Mouse (Mus musculus) Muller cell, postnatal 12 days (primary cell): ENCODE results near the gene Ankzf1.
"Not testable (repeated sequence)": the region's sequence is repeated elsewhere in the genome, so short reads cannot be mapped to it uniquely, and the experiment has no call there.

Source experiments
- DNase-seq: peaks from one replicate; pipeline ENCODE4 v3.0.0-alpha.2; 2015; ENCODE audit errors: inconsistent ontology term

The Ankzf1 gene

DNA sequence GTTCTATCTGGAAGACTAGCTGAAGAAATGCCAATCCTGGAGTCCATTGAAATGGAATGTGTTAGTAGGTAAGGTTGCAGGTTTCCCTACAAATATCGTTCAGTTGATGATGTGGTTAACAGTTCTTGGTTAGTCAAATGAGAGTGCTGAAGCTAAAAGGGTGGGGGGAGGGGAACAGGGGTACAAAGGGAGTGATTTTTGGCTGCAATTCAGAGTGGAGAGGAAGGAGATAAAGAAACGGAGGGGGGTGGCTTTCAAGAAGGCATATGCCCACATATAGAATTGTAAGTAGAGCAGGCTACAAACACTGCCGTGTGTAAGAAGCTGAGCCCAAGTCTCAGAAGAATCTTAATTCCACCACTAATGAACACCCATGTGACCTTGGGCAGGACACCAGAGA lies 33.5 kb downstream of the Ankzf1 start:
- no peak for DNase-seq

- no peak for DNase-seq
Measured at GRCm38 (mm10) chr1:75226138-75226537, 34.2 kb downstream of the Ankzf1 start.

DNA sequence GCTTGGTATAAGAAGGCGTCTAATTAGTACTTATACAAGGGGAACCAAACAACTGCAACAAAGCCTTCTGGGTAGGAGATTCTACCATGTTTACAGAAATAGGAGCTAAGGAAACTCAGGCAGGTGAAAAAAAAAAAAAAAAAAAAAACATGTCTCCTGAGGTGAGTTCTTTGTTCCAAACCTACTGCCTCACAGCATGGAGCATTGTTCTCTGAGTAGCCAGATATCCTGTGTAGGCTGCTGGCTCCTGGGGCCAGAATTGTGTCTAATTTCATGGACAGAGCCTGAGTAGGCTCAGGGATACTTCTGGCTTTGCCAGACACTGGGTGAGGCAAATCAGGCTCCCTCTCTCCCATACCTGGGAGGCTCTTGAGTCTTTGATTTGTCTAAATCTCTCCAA lies 35.7 kb downstream of the Ankzf1 start:
- no peak for DNase-seq

DNA sequence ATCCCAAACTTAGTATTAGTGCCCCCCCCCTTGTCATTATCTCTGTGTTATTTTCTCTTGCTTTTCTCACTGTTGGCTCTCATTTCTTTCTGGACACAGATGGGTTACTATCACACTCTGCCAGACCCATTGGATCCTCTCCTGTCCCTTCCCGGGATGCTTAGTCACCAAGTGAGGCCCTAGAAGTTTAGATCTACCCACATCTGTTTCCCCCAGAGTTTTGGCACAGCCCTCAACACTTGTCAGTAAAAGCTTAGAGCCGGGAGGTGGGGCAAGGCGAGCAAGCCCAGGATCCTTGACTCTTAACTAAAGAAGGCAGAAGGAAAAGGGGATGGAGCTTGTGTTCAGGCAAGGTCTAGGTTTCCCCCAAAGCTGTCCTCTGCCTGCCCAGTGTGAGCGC lies 37.2 kb downstream of the Ankzf1 start:
- no peak for DNase-seq

DNA sequence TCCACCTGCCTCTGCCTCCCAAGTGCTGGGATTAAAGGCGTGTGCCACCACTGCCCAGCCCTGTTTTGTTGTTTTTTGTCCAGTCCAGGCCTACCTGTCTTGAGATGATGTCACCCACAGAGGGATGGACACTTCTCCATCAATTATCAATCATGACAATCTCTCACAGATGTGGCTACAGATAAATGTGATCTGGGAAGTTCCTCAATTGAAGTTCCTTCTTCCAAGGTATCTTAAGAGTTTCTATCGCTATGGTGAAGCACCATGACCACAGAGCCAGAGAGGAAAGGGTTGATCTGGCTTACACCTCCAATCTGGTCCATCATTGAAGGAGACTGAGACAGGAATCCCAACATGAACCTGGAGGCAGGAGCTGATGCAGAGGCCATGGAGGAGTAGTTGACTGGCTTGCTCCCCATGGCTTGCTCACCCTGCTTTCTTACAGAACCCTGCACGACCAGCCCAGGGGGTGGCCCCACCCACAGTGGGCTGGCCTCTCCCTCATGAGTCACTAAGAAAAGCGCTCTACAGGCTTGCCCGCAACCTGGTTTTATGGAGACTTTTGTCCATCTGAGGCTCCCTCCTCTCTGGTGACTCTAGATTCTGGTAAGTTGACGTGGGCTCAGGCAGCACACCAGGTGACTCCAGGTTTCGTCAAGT lies 38.5 kb downstream of the Ankzf1 start:
- DNase-seq, result no peak

DNA sequence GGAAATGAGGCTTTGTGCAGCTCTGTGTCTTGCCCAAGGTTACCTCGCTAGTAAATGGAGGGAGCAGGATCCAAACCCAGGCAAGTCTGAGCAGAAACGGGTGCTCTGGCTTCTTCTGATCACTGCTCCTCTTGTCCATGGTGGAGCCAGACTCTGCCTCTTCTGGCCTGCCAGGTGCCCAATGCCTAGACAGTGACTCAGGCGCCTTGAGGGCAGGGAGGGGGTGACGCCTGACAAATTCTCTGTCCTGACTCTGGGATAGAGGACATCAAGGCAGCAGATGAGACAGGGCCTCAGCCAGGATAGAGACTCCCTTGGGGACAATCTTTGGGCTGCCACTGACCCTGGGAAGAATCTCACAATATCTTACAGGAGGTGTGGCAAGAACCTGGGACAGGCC lies 39.3 kb downstream of the Ankzf1 start:
- DNase-seq, result peak; percentile 42

- no peak for DNase-seq
Measured at GRCm38 (mm10) chr1:75231664-75232152, 39.8 kb downstream of the Ankzf1 start, which contains the start of gene A630095N17Rik. Gene A630095N17Rik, minus strand, starts transcription at chr1:75232102.

GRCm38 (mm10) chr1:75232489-75232888 lies 40.5 kb downstream of the Ankzf1 start:
- not testable (repeated sequence) for DNase-seq

DNA sequence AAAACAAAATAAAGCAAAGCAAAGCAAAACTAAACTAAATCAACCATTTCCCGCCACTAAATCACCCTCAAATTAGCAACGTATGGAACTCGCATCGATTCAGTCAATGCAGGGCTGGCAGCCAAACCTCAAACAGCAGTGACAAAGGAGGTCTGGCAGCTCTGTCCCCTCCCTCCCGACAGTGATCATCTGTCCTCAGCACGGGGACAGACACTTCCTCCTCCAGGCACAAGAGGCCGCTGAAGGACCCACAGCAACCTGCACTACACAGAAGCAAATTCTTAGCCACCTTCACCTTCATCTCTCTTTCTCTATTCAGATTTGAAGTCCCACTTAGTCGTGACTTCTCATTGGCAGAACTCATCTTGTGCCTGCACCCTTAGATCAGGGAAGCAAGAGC lies 42.7 kb downstream of the Ankzf1 start:
- peak; percentile 75 for DNase-seq

- peak; percentile 89 for DNase-seq
Measured at GRCm38 (mm10) chr1:75236117-75237050, 44.4 kb downstream of the Ankzf1 start, which contains the start of gene Dnajb2. Gene Dnajb2, plus strand, starts transcription at chr1:75236406.

DNA sequence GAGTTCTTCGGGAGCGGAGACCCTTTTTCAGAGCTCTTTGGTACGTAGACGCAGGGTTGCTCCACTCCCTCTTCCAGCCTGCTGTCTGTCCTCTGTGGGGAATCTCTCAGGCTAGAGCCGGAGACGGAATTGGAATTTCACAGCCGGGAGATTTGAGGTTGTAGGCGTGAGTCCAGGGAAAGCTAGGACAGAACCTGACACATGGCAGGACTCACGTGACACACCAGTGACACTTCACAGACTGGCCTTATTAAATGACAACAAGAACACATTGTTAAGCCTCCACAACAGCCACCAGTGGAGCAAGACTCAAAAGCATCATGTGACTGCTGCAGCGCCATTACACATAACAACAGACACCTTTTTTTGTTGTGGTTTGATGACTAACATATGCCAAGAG lies 47.6 kb downstream of the Ankzf1 start:
- DNase-seq, result no peak

DNA sequence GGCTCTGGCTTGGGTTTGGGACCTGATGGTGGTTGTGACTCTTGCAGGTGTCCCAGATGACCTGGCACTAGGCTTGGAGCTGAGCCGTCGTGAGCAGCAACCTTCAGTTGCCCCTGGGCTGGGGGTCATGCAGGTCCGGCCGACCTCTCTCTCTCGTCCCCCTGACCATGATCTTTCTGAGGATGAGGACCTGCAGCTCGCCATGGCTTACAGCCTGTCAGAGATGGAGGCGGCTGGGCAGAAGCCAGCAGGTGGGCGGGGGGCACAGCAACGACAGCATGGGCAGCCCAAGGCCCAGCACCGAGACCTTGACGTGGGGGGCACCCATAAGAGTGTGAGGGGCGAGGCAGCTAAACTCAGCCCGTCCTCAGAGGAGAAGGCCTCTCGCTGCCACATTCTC lies 51.5 kb downstream of the Ankzf1 start:
- no peak for DNase-seq

GRCm38 (mm10) chr1:75244175-75244826 lies 52.4 kb downstream of the Ankzf1 start:
- DNase-seq, result no peak

DNA sequence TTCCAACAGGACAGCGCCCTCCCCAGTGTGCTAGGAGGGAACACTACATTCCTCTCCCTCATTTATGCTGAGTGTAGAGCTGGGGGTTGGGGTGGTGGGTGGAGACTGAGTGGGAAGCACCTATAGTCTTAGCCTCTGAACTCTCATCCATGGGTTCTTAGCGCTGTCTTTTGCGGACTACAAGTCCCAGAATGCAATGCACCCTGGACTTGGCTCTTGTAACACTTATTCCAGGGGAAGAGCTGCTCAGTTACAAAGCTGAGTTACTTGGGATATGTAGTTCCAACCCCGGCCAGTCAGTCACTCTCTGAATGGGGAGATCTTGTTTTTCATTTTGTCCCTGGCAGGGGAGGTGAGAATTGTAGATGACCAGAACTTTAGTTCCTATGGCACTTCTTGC lies 52.9 kb downstream of the Ankzf1 start:
- DNase-seq, result peak; percentile 43

DNA sequence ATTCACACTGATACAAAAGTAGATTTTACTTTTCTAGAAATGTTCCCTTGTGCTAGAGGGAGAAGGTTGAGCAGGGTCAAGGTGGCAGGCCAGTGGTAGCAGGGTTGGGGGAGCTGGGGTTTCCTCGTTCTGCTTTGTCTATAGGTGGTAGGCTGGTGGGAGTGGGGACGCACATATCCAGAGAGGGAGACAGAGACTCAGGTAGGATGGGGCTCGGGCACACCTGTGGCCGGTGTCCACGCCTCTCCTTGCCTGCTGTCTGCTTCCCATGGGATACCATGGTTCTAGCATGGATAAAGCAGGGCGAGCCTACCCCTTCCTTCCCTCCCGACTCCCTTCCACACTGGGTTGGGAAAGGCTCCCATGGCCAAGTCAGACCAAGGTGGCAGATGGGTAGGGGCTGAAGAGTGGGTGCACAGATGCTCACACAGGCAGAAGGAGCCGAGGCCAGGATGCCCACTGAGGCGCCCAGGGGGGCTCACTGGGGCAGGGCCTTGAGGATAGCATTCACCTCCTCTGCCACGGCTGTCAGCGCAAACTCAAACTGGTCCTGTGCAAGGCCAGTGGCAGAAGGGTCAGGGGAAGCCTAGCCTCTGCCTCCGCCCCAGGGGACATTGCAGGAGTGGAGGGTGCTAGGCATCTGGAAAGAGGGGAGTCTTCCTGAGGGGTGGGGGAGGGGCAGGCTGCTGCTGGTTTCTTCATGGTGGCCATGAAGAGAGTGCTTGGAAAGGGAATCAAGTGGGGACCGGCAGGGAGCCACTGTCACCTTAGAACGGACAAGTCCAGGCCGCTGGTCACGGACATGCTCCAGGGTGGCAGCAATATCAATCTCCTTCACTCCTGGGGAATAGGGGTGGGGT lies 55.4 kb downstream of the Ankzf1 start:
- DNase-seq, result no peak

GRCm38 (mm10) chr1:75248041-75248772 lies 56.3 kb downstream of the Ankzf1 start:
- peak; percentile 97 for DNase-seq
